Comparison of ENCODE assay signal across 8 mouse cellular contexts in genomic region chr3:144568861-144569361, GRCm38 (mm10). TPM values are rescaled to one million over a fixed set of nuclear protein-coding genes. Genes with fewer than 3 reads are reported as not detected.
DNase-seq lines count a peak whose midpoint lies in the region; ATAC-seq and TF ChIP-seq lines count a peak whose summit lies in the region.

No protein-coding gene starts in this region.

- H3K27ac ChIP-seq in forebrain, embryonic 15.5 days (replicated peaks) = peak overlapping the region; percentile 96
- no peak overlapping the region for H3K27ac ChIP-seq in kidney, postnatal 0 days
- 0 out of 2 replicates have a peak overlapping the region, but pooled peaks have one; percentile 67 for H3K27ac ChIP-seq in midbrain, embryonic 11.5 days (ENCODE audit: low read depth, low read length)

- peak overlapping the region; percentile 77 for H3K4me3 ChIP-seq in forebrain, embryonic 15.5 days
- H3K4me3 ChIP-seq in kidney, postnatal 0 days (replicated peaks; ENCODE audit: low read depth, low read length) = peak overlapping the region; percentile 93
- H3K4me3 ChIP-seq in midbrain, embryonic 11.5 days (ENCODE audit: low read depth, low read length) = peak overlapping the region; percentile 66

- H3K9ac ChIP-seq in forebrain, embryonic 15.5 days (replicated peaks) = peak overlapping the region; percentile 94
- peak overlapping the region; percentile 91 for H3K9ac ChIP-seq in kidney, postnatal 0 days (ENCODE audit: low read depth, low read length)
- peak overlapping the region; percentile 90 for H3K9ac ChIP-seq in midbrain, embryonic 11.5 days (ENCODE audit: low read length)

- peak overlapping the region; percentile 82 for H3K4me2 ChIP-seq in forebrain, embryonic 15.5 days (replicated peaks)
- H3K4me2 ChIP-seq in kidney, postnatal 0 days (ENCODE audit: low read length) = peak overlapping the region; percentile 76
- H3K4me2 ChIP-seq in midbrain, embryonic 11.5 days = peak overlapping the region; percentile 94

- TF ChIP-seq CTCF in kidney, postnatal 0 days (IDR thresholded peaks at IDR 0.05; ENCODE audit: low read depth) = no peak

- no peaks in the 10 kb centered on the region for H3K27me3 ChIP-seq in forebrain, embryonic 15.5 days
- no peaks in the 10 kb centered on the region for H3K27me3 ChIP-seq in kidney, postnatal 0 days (ENCODE audit: insufficient read depth, low read length)
- H3K27me3 ChIP-seq in midbrain, embryonic 11.5 days (ENCODE audit: control insufficient read depth, insufficient read depth, low read length) = no peaks in the 10 kb centered on the region

- ATAC-seq in cerebellum, adult (ENCODE audit: insufficient number of reproducible peaks, low FRiP score, low TSS enrichment) = no peak
- ATAC-seq in forebrain, embryonic 15.5 days (replicated peaks) = no peak
- ATAC-seq in kidney, postnatal 0 days (replicated peaks; ENCODE audit: low FRiP score, low read depth) = no peak
- no peak for ATAC-seq in midbrain, embryonic 11.5 days (ENCODE audit: low FRiP score)

- no peaks in the 10 kb centered on the region for H3K9me3 ChIP-seq in forebrain, embryonic 15.5 days
- no peaks in the 10 kb centered on the region for H3K9me3 ChIP-seq in kidney, postnatal 0 days (replicated peaks; ENCODE audit: low read length)
- H3K9me3 ChIP-seq in midbrain, embryonic 11.5 days (ENCODE audit: control insufficient read depth, low read length) = no peaks in the 10 kb centered on the region

- peak; percentile 25 for DNase-seq in cerebellum, adult 9-10 months
- peak; percentile 23 for DNase-seq in ES-CJ7 (ENCODE audit: low read depth, low spot score)
- DNase-seq in kidney, postnatal 0 days (ENCODE audit: low spot score) = no peak
- peak; percentile 94 for DNase-seq in midbrain, embryonic 11.5 days (ENCODE audit: low spot score, missing footprints)
- no peak for DNase-seq in yolk sac, embryonic 10.5 days (ENCODE audit: low spot score)
- no peak for DNase-seq in cerebellum, postnatal 25 days

- peaks cover 4% of the 10 kb centered on the region; the same call in 1 of the 2 replicates for H3K36me3 ChIP-seq in forebrain, embryonic 15.5 days
- H3K36me3 ChIP-seq in kidney, postnatal 0 days (ENCODE audit: insufficient read depth, low read length) = no peaks in the 10 kb centered on the region
- no peaks in the 10 kb centered on the region for H3K36me3 ChIP-seq in midbrain, embryonic 11.5 days (ENCODE audit: control insufficient read depth, insufficient read depth, low read length)

- peaks cover 49% of the 10 kb centered on the region for H3K4me1 ChIP-seq in forebrain, embryonic 15.5 days
- peaks cover 13% of the 10 kb centered on the region; the same call in 1 of the 2 replicates for H3K4me1 ChIP-seq in kidney, postnatal 0 days (replicated peaks; ENCODE audit: insufficient read depth, low read length)
- peaks cover 16% of the 10 kb centered on the region for H3K4me1 ChIP-seq in midbrain, embryonic 11.5 days (ENCODE audit: control insufficient read depth, insufficient read depth, low read length)

- WGBS in forebrain, embryonic 15.5 days = under 1% methylated on average over 21 of the region's 21 CpGs
- WGBS in kidney, postnatal 0 days = under 1% methylated on average over 21 of the region's 21 CpGs
- WGBS in midbrain, embryonic 11.5 days = under 1% methylated on average over 21 of the region's 21 CpGs

RNA-seq across cellular contexts. Expression of gene Hs2st1, which starts 1.1 kb away (rescaled TPM):
- 19.7 and 21.5 TPM in 2 replicates for polyA plus RNA-seq in forebrain, embryonic 15.5 days (2015; fragmentation: Nextera tagmentation; extraction: Ambion mirVana)
- polyA plus RNA-seq in kidney, postnatal 0 days (2015; fragmentation: Nextera tagmentation; extraction: Ambion mirVana) = 9.7 and 10.4 TPM in 2 replicates
- 16.5 and 16.9 TPM in 2 replicates for polyA plus RNA-seq in midbrain, embryonic 11.5 days (2014; fragmentation: Nextera tagmentation; extraction: Ambion mirVana)

RNA-seq across cellular contexts. Expression of gene Selenof, which starts 1.2 kb away (rescaled TPM):
- polyA plus RNA-seq in forebrain, embryonic 15.5 days (2015; fragmentation: Nextera tagmentation; extraction: Ambion mirVana) = 528 and 529 TPM in 2 replicates
- 840 and 861 TPM in 2 replicates for polyA plus RNA-seq in kidney, postnatal 0 days (2015; fragmentation: Nextera tagmentation; extraction: Ambion mirVana)
- polyA plus RNA-seq in midbrain, embryonic 11.5 days (2014; fragmentation: Nextera tagmentation; extraction: Ambion mirVana) = 414 and 426 TPM in 2 replicates

Comparison
In these comparisons a context has a peak if more than half of its experiments do, and no peak if none do; other contexts are left out.
1. DNase-seq: peak in cerebellum, adult 9-10 months (single experiment), ES-CJ7 (single experiment) and midbrain, embryonic 11.5 days (single experiment); none in kidney, postnatal 0 days (single experiment), yolk sac, embryonic 10.5 days (single experiment) and cerebellum, postnatal 25 days (0 of 2).
2. Peak in every context shown above with its lines, with median percentiles within 50 percentile points of each other: H3K4me2 ChIP-seq, H3K4me3 ChIP-seq and H3K9ac ChIP-seq.